Mouse (Mus musculus) heart, postnatal 0 days (tissue): ENCODE measurements around the gene Nedd4.
"Not testable (repeated sequence)": the region's sequence is repeated elsewhere in the genome, so short reads cannot be mapped to it uniquely, and the experiment has no call there.

ENCODE experiments used
- CTCF ChIP-seq: IDR thresholded peaks from 2 replicates; pipeline ENCODE4 v1.5.1; 2016; ENCODE audit warnings: antibody characterized with exemption, control low read depth, low read depth
- EP300 ChIP-seq: IDR thresholded peaks from 2 replicates; pipeline ENCODE4 v1.6.1; 2016; ENCODE audit warnings: antibody characterized with exemption, low read depth

DNA sequence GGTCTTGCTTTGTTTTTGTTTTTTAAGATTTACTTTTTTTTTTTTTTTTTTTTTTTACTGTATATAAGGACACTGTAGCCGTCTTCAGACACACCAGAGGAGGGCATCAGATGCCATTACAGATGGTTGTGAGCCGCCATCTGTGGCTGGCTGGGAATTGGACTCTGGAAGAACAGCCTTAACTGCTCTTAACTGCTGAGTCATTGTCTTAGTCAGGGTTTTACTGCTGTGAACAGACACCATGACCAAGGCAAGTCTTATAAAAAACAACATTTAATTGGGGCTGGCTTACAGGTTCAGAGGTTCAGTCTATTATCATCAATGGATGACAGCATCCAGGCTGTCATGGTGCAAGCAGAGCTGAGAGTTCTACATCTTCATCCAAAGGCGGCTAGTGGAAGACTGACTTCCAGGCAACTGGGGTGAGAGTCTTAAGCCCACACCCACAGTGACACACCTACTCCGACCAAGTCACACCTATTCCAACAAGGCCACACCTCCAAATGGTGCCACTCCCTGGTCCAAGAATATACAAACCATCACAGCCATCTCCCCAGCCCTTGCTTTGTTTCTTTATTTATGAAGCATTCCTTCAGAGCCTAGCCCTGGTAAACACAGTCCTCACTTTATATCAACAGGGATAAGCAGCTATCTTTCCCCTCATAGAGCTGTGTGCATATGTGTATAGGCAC is 19.2 kb upstream of the Nedd4 start:
- not testable (repeated sequence) for TF ChIP-seq CTCF, EP300
